Mouse (Mus musculus) forebrain, postnatal 0 days (tissue): Measurements from ENCODE around the gene Zfpl1. TPM values are rescaled to one million over a fixed set of nuclear protein-coding genes. Genes with fewer than 3 reads are reported as not detected.
"Not testable (repeated sequence)": the region's sequence is repeated elsewhere in the genome, so short reads cannot be mapped to it uniquely, and the experiment has no call there.

Experiments
- ATAC-seq: fragments of 200-750 bp; cut with Nextera tagmentation; 2 replicates; pipeline ENCODE4 v1.8.0; 2017; ENCODE audit warnings: mild to moderate bottlenecking, moderate library complexity
- DNase-seq: peaks from one replicate; pipeline ENCODE4 v3.0.0-alpha.2; 2015
- H3K27ac ChIP-seq: fragments of 300-500 bp; sonication (generic); 2 replicates; pipeline ENCODE4 v1.5.1; 2014; ENCODE audit warnings: low read depth, mild to moderate bottlenecking, antibody characterized with exemption, low read length, moderate library complexity, mixed read lengths
- H3K27me3 ChIP-seq: fragments of 300-500 bp; sonication (generic); 2 replicates; pipeline ENCODE4 v1.6.1; 2014; ENCODE audit warnings: mild to moderate bottlenecking, low read length, mixed read lengths; ENCODE audit not compliant: insufficient read depth
- H3K36me3 ChIP-seq: fragments of 300-500 bp; sonication (generic); 2 replicates; pipeline ENCODE4 v1.6.1; 2014; ENCODE audit warnings: mild to moderate bottlenecking, moderate library complexity; ENCODE audit not compliant: insufficient read depth
- H3K4me1 ChIP-seq: fragments of 300-500 bp; sonication (generic); 2 replicates; pipeline ENCODE4 v1.6.1; 2014; ENCODE audit warnings: antibody characterized with exemption; ENCODE audit not compliant: insufficient read depth
- H3K4me2 ChIP-seq: fragments of 300-500 bp; sonication (generic); 2 replicates; pipeline ENCODE4 v1.6.1; 2014; ENCODE audit warnings: low read depth, mild to moderate bottlenecking, moderate library complexity
- H3K4me3 ChIP-seq: fragments of 300-500 bp; sonication (generic); 2 replicates; pipeline ENCODE4 v1.5.1; 2014; ENCODE audit warnings: low read depth, low read length, mixed read lengths
- H3K9ac ChIP-seq: fragments of 300-500 bp; sonication (generic); 2 replicates; pipeline ENCODE4 v1.6.1; 2014; ENCODE audit warnings: mild to moderate bottlenecking
- H3K9me3 ChIP-seq: fragments of 300-500 bp; sonication (generic); 2 replicates; pipeline ENCODE4 v1.6.1; 2016; ENCODE audit warnings: low read length
- CTCF ChIP-seq: sonication (generic); IDR thresholded peaks from 2 replicates; pipeline ENCODE4 v1.5.1; 2016; ENCODE audit warnings: antibody characterized with exemption, control low read depth, low read depth
- WGBS: fragments of 180-500 bp; shearing (Covaris S2); extraction: QIAGEN DNeasy Blood & Tissue Kit; methylation state at CpG from one replicate; pipeline ENCODE4 v1.1.7; 2014; 5-methylcytosine and 5-hydroxymethylcytosine counted together
- polyA plus RNA-seq: library from polyadenylated mRNA; unstranded; fragments of >200 nt; fragmentation: Nextera tagmentation; extraction: Ambion mirVana; gene quantifications from 2 replicates; pipeline ENCODE4 v1.2.1, GENCODE M21; 2015
- total RNA-seq: library from RNA; depleted of rRNA; stranded (reverse); fragments of >200 nt; gene quantifications from 2 replicates; pipeline ENCODE4 v1.2.3, GENCODE M21; 2014

Gene Zfpl1
- total and polyA plus RNA-seq, 2 experiments from 2014 or later, result 63.4 to 100 TPM

DNA sequence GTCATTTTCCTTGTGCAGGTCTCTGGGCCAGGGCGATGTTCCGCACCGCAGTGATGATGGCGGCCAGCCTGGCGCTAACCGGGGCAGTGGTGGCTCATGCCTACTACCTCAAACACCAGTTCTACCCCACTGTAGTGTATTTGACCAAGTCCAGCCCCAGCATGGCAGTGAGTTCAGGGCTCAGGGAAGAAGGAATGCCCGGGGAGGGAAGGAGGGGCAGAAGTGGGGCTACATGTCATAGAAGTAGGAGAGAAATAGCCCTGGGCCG, 36.9 kb downstream of the Zfpl1 start:
- no peaks in the 10 kb centered on the region for H3K27me3 ChIP-seq
- H3K9me3 ChIP-seq, result no peaks in the 10 kb centered on the region
- no peak overlapping the region for H3K27ac ChIP-seq
- H3K36me3 ChIP-seq, result peaks cover 44% of the 10 kb centered on the region
- no peak for ATAC-seq
- H3K4me2 ChIP-seq, result peak overlapping the region; percentile 95
- WGBS, result 93% methylated on average over 8 of the region's 8 CpGs
- H3K4me3 ChIP-seq, result peak overlapping the region; percentile 89
- H3K9ac ChIP-seq, result no peak overlapping the region
- DNase-seq, result no peak
- H3K4me1 ChIP-seq, result peaks cover 12% of the 10 kb centered on the region; the same call in 1 of the 2 replicates
- no peak for TF ChIP-seq CTCF

DNA sequence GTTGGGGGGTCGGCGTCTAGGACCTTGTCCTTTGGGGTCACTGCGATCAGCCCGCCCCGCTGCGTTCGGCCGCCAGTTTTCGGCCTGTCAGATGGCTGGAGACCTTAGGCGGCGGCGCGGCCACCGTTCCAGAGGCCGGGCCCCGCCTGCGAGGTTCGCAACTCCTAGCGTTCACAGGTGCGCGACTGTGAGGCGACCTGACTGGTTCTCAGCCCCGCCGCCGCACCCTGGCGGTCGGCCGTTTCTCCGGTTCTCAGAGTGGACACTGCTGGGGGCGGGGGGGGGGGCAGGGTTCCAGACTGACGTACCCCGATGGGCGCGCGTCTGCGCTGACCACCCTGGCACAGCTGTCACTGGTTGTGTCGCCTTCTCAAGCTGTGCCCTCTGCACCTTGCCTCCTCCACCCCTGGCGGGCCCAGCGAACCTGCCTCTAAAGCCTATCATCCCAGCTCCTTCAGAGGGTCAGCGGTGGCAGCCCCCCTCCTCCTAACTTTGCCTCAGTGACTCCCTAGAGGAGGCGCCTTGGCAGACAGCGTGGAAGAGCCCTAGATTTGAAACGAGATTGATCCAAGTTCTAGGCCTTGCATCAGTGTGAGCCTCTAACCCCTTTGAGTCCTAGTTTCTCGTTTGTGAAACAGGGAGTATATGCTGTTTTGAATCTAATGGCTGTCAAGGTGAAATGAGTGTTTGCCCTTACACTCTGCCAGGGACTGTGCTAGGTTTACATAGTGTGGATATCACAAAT, 37.4 kb downstream of the Zfpl1 start:
- peaks cover 39% of the 10 kb centered on the region for H3K36me3 ChIP-seq
- H3K9ac ChIP-seq, result peak overlapping the region; percentile 90
- WGBS, result 2% methylated on average over 42 of the region's 44 CpGs
- ATAC-seq (peak; percentile 0; the same call in 1 of the 2 replicates), DNase-seq (no peak)
- H3K4me3 ChIP-seq, result peak overlapping the region; percentile 89
- H3K9me3 ChIP-seq, result no peaks in the 10 kb centered on the region
- H3K4me1 ChIP-seq, result peaks cover 12% of the 10 kb centered on the region; the same call in 1 of the 2 replicates
- 0 out of 2 replicates have a peak, but pooled peaks have one; percentile 2 for TF ChIP-seq CTCF
- peak overlapping the region; percentile 95 for H3K4me2 ChIP-seq
- H3K27me3 ChIP-seq, result no peaks in the 10 kb centered on the region
- H3K27ac ChIP-seq, result peak overlapping the region; percentile 98

- H3K9ac ChIP-seq, result peak within 1 kb of the TSS; percentile 90
Measured at GRCm38 (mm10) chr19:6046294-6047153, 38.2 kb downstream of the Zfpl1 start, which contains the start of gene Syvn1. Gene Syvn1 (plus strand): TSS chr19:6046576.

DNA sequence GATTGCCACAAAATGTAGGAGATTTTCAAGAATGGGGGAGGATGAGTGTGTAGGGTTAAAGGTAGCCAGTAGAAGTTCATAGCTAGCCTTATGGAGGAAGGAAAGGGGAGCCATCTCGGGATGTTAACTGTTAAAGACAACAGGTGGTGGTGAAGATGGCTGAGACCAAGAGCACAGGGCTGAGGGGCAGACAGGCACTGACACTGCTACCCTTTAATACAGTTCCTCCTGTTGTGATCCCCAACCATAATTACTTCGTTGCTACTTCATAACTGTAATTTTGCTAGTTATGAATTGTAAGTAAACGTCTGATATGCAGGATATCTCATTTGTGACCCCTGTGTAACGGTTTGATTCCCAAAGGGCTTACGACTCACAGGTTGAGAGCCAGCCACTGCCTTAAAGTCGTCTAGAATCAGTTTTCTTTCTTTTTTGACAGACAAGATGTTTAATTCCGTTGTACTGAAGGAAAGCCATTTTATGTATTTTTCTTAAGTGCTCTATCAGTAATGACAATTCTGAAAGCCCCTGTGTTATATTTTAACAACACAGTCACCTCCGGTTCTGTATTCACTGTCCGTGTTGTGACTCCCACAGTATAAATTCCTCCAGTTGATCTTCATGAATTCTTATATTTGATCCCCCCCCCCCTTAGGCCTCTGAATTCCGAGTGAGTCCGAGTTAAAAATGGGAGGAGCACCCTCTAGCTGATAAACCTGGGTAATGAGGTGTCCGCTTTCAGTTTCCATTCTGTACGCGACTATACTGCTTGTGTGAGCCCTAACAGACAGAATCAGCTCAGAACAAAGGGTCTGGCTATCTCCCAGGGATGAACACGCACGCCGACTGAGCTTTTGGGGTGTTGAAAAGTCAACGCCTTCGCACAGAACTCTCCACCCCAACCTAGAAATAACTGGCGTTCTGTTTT, 39.1 kb downstream of the Zfpl1 start:
- no peaks in the 10 kb centered on the region for H3K9me3 ChIP-seq
- ATAC-seq, result peak; percentile 28

More at GRCm38 (mm10) chr19:6046294-6047153, 38.2 kb downstream of the Zfpl1 start, which contains the start of gene Syvn1:
- H3K27me3 ChIP-seq, result no peaks in the 10 kb centered on the region
- H3K4me3 ChIP-seq, result peak within 1 kb of the TSS; percentile 89
- peak within 1 kb of the TSS; percentile 95 for H3K4me2 ChIP-seq
- H3K36me3 ChIP-seq, result peaks cover 31% of the 10 kb centered on the region
- under 1% methylated on average over 65 of the region's 65 CpGs for WGBS
- H3K27ac ChIP-seq, result peak within 1 kb of the TSS; percentile 98
- H3K9me3 ChIP-seq, result no peaks in the 10 kb centered on the region
- peak; percentile 95 for DNase-seq
- TF ChIP-seq CTCF, result peak; percentile 12; the same call in 1 of the 2 replicates
- H3K4me1 ChIP-seq, result peaks cover 12% of the 10 kb centered on the region; the same call in 1 of the 2 replicates
- ATAC-seq, result peak; percentile 94

DNA sequence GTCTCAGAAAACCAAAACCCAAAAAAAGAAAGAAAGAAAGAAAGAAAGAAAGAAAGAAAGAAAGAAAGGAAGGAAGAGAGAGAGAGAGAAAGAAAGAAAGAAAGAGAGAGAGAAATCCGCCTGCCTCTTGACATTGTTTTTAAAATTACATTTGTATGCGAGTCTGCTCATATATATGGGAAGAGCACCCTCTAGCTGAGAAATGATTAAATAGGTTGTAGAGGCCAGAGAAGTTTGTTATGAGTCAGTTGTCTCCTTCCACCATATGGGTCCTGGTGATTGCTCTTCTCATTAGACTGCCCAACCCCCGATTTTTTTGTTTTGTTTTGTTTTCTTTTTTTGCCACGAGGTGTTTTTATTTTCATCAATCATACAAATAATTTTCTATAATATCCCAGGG, 40.7 kb downstream of the Zfpl1 start:
- peak; percentile 56 for DNase-seq
- not testable (repeated sequence) for H3K36me3 ChIP-seq, H3K27me3 ChIP-seq, H3K9ac ChIP-seq, H3K4me2 ChIP-seq, H3K4me3 ChIP-seq, H3K9me3 ChIP-seq, H3K27ac ChIP-seq, ATAC-seq
- peaks cover 12% of the 10 kb centered on the region; the same call in 1 of the 2 replicates for H3K4me1 ChIP-seq
- 54% methylated on average over 4 of the region's 4 CpGs for WGBS
- peak; percentile 57 for TF ChIP-seq CTCF

More for the DNA sequence above, 39.1 kb downstream of the Zfpl1 start:
- Histone ChIP-seq H3K9ac (peak overlapping the region; percentile 90), H3K4me1 (peaks cover 12% of the 10 kb centered on the region; the same call in 1 of the 2 replicates), H3K4me3 (peak overlapping the region; percentile 89), H3K27me3 (no peaks in the 10 kb centered on the region), H3K36me3 (peaks cover 22% of the 10 kb centered on the region), H3K4me2 (peak overlapping the region; percentile 95), H3K27ac (peak overlapping the region; percentile 98)
- peak; percentile 36; the same call in 1 of the 2 replicates for TF ChIP-seq CTCF
- WGBS, result 18% methylated on average over 20 of the region's 20 CpGs
- DNase-seq, result no peak

DNA sequence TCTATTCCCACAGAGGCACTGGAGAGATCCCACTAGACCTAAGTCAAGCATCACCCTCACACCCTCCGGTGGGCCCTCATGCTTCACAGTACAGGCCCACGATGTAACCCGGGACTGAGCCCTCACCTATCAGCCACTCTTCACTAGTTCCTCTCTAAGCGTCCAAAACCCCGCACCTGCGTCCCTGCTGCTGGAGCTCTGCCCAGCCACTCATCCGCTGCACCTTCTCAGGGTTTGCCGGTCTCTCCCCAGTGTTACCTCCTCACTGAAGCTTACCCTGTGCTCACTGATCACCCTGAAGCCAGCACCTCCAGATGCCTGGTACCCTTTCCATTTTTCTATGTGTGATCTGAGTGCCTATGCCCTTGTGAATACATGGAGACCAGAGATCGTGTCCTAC, 42.5 kb downstream of the Zfpl1 start:
- WGBS, result 84% methylated on average over 9 of the region's 9 CpGs
- Histone ChIP-seq H3K36me3 (no peaks in the 10 kb centered on the region), H3K27me3 (no peaks in the 10 kb centered on the region), H3K27ac (no peak overlapping the region), H3K4me2 (no peak overlapping the region), H3K9me3 (no peaks in the 10 kb centered on the region), H3K4me1 (peaks cover 5% of the 10 kb centered on the region; the same call in 1 of the 2 replicates), H3K9ac (no peak overlapping the region), H3K4me3 (no peak overlapping the region)
- DNase-seq (no peak), ATAC-seq (no peak)
- no peak for TF ChIP-seq CTCF
